Mouse (Mus musculus) bone marrow, adult 2 months (tissue): ENCODE data around the gene Lmntd1.

Experiments
- CTCF ChIP-seq: fragments of 200-500 bp; IDR thresholded peaks from 2 replicates; pipeline ENCODE4 v1.5.1; 2011; ENCODE audit warnings: low read length, control low read depth; ENCODE audit not compliant: control insufficient read depth, insufficient read depth
- POLR2A ChIP-seq: fragments of 200-500 bp; IDR thresholded peaks from 2 replicates; pipeline ENCODE4 v1.6.1; 2011; ENCODE audit warnings: low read depth, mild to moderate bottlenecking, control low read depth, low read length, borderline replicate concordance; ENCODE audit not compliant: control insufficient read depth

DNA sequence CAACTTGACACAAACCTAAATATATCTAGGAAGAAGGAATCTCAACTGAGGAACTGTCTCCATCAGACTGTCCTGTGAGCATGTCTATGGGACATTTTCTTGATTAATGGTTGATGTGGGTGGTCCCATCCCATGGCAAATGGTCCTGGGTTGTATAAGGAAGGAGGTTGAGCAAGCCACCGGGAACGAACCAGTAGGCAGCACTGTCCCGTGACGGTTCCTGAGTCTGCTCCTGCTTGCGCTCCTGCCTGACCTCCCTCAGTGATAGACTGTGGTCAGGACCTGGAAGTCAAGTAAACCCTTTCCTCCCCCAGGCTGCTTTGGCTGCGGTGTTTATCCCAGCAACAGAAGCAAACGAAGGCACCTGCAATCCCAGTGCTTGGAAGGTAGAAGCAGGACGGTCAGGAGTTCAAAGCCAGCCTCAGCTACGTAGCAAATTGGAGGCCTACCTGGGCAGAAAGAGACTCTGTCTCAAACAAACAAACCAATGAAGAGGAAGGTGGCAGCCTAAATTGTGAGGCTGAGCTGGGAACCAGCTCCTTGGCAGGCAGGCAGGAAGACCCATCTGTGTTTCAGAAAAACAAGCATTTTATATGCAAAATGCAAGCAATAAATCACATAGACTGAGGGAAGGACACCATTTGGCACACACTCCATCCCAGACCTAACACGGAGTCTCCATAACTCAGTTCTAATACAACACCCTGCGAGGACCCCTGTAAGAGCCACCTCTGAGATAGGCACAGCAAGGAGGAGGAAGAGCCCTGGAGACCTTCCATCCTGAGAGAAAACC lies 23.4 kb downstream of the Lmntd1 start:
- TF ChIP-seq CTCF, result no peak
- no peak for TF ChIP-seq POLR2A
